Mouse (Mus musculus): Measurements from ENCODE around the gene Gm6502. TPM values are rescaled to one million over a fixed set of nuclear protein-coding genes. Genes with fewer than 3 reads are reported as not detected.
"Not testable (repeated sequence)": the region's sequence is repeated elsewhere in the genome, so short reads cannot be mapped to it uniquely, and the experiment has no call there.

The Gm6502 gene
- not detected in 2 replicates for polyA plus RNA-seq (2014; fragmentation: Nextera tagmentation; extraction: Ambion mirVana)

- not testable (repeated sequence) for ATAC-seq (ENCODE audit: insufficient number of reproducible peaks, insufficient read depth, low FRiP score, low read depth); H3K9ac ChIP-seq (ENCODE audit: low read length); H3K4me1 ChIP-seq (ENCODE audit: control insufficient read depth in 2 of 2, insufficient read depth in 2 of 2, low read length in 2 of 2); H3K27ac ChIP-seq (replicated peaks in 1 of 2; ENCODE audit: control insufficient read depth in 1 of 2, insufficient read depth in 1 of 2, low read depth in 2 of 2, low read length in 2 of 2); H3K9me3 ChIP-seq (ENCODE audit: control insufficient read depth, low read length); H3K36me3 ChIP-seq (ENCODE audit: control insufficient read depth, insufficient read depth, low read length); H3K4me2 ChIP-seq (ENCODE audit: low read length); H3K4me3 ChIP-seq (ENCODE audit: control insufficient read depth in 1 of 2, insufficient read depth in 1 of 2, low read depth in 1 of 2, low read length in 2 of 2); H3K27me3 ChIP-seq (ENCODE audit: control insufficient read depth, insufficient read depth, low read length)
- whole genome bisulfite sequencing = no CpG with 5 or more reads among the region's 2 CpGs
These were observed at the start of gene Gm6502 for GRCm38 (mm10) chr5:94314135-94314534. Gene Gm6502 (plus strand): TSS chr5:94314435.

DNA sequence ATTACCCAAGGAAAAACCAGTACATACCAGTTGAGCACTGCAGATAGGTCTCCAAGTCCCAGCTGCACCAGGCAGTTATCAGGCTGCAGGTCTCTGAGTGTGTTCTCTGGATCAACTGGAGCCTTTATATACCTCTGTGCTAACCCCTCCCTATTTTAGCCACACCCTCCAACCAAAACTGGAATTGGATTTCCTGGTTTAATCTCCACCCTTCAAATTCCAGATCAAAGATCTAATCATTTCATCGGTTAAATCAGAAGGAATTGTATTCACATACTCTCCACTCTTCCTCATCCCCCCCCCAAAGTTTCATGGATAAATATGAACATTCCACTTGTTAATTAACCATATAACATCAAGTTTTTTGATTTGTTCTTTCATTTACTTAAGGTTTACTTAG lies 7.5 kb upstream of the Gm6502 start, which contains the start of gene A430089I19Rik:
A430089I19Rik (minus strand) TSS at position 101 of the 400 bp plus-strand sequence.
- not testable (repeated sequence) for H3K4me2 ChIP-seq (ENCODE audit: low read length); H3K4me3 ChIP-seq (ENCODE audit: control insufficient read depth in 1 of 2, insufficient read depth in 1 of 2, low read depth in 1 of 2, low read length in 2 of 2); ATAC-seq (ENCODE audit: insufficient number of reproducible peaks, insufficient read depth, low FRiP score, low read depth); H3K4me1 ChIP-seq (ENCODE audit: control insufficient read depth in 2 of 2, insufficient read depth in 2 of 2, low read length in 2 of 2); H3K27me3 ChIP-seq (ENCODE audit: control insufficient read depth, insufficient read depth, low read length); H3K36me3 ChIP-seq (ENCODE audit: control insufficient read depth, insufficient read depth, low read length); H3K27ac ChIP-seq (replicated peaks in 1 of 2; ENCODE audit: control insufficient read depth in 1 of 2, insufficient read depth in 1 of 2, low read depth in 2 of 2, low read length in 2 of 2); H3K9me3 ChIP-seq (ENCODE audit: control insufficient read depth, low read length); H3K9ac ChIP-seq (ENCODE audit: low read length)
- WGBS = 85% methylated on average over 1 of the region's 1 CpGs

DNA sequence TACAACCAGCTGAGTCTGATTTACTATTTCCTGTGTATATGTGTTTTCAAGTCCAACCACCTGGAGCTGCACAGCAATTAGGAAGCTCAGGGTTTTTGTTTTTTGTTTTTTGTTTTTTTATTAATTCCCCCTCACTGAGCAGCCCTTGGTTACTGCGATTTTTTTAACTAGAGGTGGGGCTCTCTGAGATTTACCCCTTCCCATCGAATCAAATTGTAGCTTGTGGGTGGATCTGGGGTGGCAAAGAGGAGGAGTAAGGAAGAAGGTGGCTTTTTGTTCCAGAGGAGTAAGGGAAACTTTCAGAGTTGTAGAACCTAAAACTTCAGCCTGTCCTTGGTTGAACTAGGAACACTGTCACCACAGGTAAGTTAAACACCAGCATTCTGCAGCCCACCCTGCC lies 25.2 kb downstream of the Gm6502 start, which contains the start of gene AA792892:
AA792892 (plus strand) TSS at position 301 of the 400 bp plus-strand sequence.
- H3K9me3 ChIP-seq (ENCODE audit: control insufficient read depth, low read length); H3K36me3 ChIP-seq (ENCODE audit: control insufficient read depth, insufficient read depth, low read length); H3K4me2 ChIP-seq (ENCODE audit: low read length); H3K27ac ChIP-seq (replicated peaks in 1 of 2; ENCODE audit: control insufficient read depth in 1 of 2, insufficient read depth in 1 of 2, low read depth in 2 of 2, low read length in 2 of 2); H3K4me3 ChIP-seq (ENCODE audit: control insufficient read depth in 1 of 2, insufficient read depth in 1 of 2, low read depth in 1 of 2, low read length in 2 of 2); H3K27me3 ChIP-seq (ENCODE audit: control insufficient read depth, insufficient read depth, low read length); H3K9ac ChIP-seq (ENCODE audit: low read length); ATAC-seq (ENCODE audit: insufficient number of reproducible peaks, insufficient read depth, low FRiP score, low read depth); H3K4me1 ChIP-seq (ENCODE audit: control insufficient read depth in 2 of 2, insufficient read depth in 2 of 2, low read length in 2 of 2): not testable (repeated sequence)
- no CpG with 5 or more reads among the region's 2 CpGs for WGBS

Other genes with a start within 250 kb of the Gm6502 start
- not detected in 2 replicates for gene BC061212, start 243.9 kb upstream of the Gm6502 start, polyA plus RNA-seq (2014; fragmentation: Nextera tagmentation; extraction: Ambion mirVana)
- gene Gm6351, start 238.1 kb upstream of the Gm6502 start, polyA plus RNA-seq (2014; fragmentation: Nextera tagmentation; extraction: Ambion mirVana) = not detected in 2 replicates
- not detected in 2 replicates for gene Gm3106, start 96.4 kb upstream of the Gm6502 start, polyA plus RNA-seq (2014; fragmentation: Nextera tagmentation; extraction: Ambion mirVana)
- gene A430089I19Rik, start 7.6 kb upstream of the Gm6502 start, polyA plus RNA-seq (2014; fragmentation: Nextera tagmentation; extraction: Ambion mirVana) = not detected in 2 replicates
- not detected in 2 replicates for gene AA792892, start 25.3 kb downstream of the Gm6502 start, polyA plus RNA-seq (2014; fragmentation: Nextera tagmentation; extraction: Ambion mirVana)
- not detected in 2 replicates for gene Gm7682, start 131.3 kb downstream of the Gm6502 start, polyA plus RNA-seq (2014; fragmentation: Nextera tagmentation; extraction: Ambion mirVana)
- not detected in 2 replicates for gene Gm3139, start 211.9 kb downstream of the Gm6502 start, polyA plus RNA-seq (2014; fragmentation: Nextera tagmentation; extraction: Ambion mirVana)